Mouse (Mus musculus): Measurements from ENCODE around the gene Cntnap5a. TPM values are rescaled to one million over a fixed set of nuclear protein-coding genes. Genes with fewer than 3 reads are reported as not detected.

Gene Cntnap5a
- total RNA-seq, 2 experiments from 2014 or later, result 11.8 to 13.9 TPM

DNA sequence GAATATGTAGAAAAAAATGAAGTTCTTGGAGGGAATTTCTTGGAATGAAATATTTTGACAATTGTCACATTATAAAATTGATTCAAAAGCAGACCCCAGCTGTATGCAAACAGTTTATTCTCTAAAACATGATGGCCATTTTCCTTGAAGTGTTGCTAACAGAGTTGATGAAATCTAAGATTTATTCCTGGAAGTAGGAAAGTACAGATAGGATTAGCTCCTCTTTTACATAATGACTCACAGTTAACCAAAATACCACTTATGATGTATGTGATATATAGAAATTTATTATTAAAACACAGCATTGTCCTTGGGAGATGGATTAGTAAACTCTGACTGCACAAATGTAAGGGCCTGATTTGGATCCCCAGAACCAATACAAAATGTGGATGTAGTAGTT, 669.1 kb downstream of the Cntnap5a start:
- no peak for DNase-seq (ENCODE audit: low spot score in 2 of 2)

DNA sequence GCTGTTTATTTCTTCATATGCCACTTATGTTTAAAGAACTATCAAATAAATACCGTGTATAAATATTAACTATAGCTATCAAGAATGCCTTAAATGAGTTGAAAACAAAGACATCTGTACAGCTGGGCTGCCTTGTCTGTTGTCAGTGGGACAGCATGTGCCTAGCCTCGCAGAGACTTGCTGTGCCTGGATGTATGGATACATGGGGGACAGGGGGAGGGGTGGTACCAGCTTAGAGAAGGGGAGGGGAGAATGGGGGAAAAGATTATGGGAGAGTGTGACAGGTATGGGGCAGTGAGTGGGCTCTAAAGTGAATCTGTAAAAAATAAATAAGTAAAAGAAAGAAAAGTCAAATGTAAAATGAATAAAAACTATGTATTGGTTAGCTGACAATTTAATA, 681.0 kb downstream of the Cntnap5a start:
- DNase-seq (ENCODE audit: low spot score in 2 of 2), result no peak

DNA sequence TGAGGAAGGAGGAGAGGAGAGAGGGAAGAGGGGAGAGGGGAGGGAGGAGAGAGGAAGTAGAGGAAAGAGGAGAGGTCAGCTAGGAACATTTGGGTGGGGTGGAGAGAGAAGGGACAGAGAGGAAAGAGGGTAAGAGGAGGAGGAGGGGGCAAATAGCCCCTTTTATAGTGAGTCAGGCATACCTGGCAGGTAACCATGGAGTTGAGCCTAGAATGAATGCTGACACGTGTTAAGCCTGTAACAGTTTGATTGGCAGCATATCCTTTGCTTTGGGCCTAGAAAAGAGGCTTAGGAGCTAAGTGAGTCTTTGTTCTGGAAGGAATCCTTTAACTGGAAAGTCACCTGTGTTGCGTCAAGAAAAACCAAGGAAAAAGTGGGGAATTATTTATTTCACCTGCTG, 681.6 kb downstream of the Cntnap5a start:
- no peak for DNase-seq (ENCODE audit: low spot score in 2 of 2)

DNA sequence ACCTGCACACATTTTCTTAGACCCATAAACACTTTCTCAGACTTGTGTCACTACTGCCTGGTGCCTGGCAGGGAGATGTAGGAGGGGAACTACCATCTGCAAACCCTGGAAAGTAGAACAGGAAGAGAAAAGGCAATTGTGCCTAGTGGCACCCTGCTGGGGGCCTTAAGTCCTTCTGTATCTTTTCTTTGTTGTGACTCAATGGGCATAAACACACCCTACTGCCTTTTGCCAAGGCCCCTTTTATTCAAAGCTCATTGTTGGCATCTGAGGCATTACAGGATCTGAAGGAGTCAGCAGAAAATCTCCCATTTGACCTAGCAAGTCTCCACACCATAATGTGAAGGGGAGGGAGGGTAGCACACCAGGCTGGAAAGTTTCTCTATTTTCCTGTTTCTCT, 682.2 kb downstream of the Cntnap5a start:
- DNase-seq (ENCODE audit: low spot score in 2 of 2), result no peak

GRCm38 (mm10) chr1:116367572-116367971, 683.0 kb downstream of the Cntnap5a start:
- DNase-seq (ENCODE audit: low spot score in 2 of 2), result no peak

DNA sequence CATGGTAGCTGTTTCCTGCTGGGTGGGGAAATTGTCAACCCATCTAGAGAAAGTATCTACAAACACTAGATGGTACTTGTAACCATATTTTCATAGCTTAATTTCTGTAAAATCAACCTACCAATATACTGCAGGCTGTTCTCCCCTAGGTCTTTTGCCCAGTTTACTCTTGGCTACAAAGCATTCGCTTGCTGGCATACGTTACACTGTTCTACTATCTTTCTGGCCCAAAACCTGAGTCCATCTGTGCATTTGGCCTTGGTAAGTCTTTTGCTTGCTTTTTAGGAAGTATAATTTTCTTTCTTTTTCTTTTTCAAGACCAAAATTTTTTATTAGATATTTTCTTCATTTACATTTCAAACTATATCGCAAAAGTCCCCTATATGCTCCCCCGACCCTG, 686.3 kb downstream of the Cntnap5a start:
- DNase-seq (ENCODE audit: low spot score in 2 of 2), result peak in 1 of 2 experiments; percentile 55

- DNase-seq (ENCODE audit: low spot score in 2 of 2), result no peak
Observed at GRCm38 (mm10) chr1:116373551-116373950, 689.0 kb downstream of the Cntnap5a start.

DNA sequence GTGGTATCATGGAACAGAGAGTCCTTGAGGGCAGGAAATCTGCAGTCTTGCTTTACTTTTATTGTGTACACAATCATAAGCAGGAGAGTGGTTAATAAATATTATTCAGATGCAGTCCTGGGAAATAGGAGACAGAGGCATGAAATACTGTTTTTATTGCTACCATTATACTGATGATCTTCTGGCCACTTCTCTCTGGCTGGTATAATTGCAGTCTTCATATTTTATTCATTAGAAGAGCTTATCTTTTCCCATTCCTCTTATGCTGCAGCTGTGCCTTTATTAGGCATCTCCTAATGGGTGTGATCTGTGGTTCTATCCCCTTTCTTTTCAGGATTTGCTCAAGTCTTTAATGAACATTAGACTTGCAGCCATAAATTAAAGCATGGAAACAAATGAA, 707.8 kb downstream of the Cntnap5a start:
- DNase-seq (ENCODE audit: low spot score in 2 of 2), result no peak

GRCm38 (mm10) chr1:116401996-116402656, 717.6 kb downstream of the Cntnap5a start:
- no peak for DNase-seq (ENCODE audit: low spot score in 2 of 2)

- no peak for DNase-seq (ENCODE audit: low spot score in 2 of 2)
Observed at GRCm38 (mm10) chr1:116409836-116410235, 725.3 kb downstream of the Cntnap5a start.

DNA sequence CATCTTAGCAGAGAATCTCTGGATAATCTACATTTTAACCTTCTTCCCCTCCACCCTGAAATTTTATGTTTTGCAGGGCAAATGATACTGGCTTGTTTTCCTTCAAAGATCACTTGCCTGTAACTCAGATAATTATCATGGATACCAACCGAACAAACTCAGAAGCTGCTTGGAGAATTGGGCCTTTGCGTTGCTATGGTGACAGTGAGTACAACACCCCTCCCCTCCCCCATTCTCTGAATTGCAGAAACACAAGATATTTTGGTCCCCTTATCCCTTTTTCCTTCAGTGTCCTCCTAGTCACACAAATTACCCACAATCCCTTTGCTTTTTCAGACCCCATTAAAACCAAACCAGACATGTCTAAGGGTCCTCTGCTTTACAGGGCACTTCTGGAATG, 743.8 kb downstream of the Cntnap5a start:
- peak in 1 of 2 experiments; percentile 11 for DNase-seq (ENCODE audit: low spot score in 2 of 2)

GRCm38 (mm10) chr1:116455115-116455717, 770.7 kb downstream of the Cntnap5a start:
- DNase-seq (ENCODE audit: low spot score in 2 of 2), result no peak

DNA sequence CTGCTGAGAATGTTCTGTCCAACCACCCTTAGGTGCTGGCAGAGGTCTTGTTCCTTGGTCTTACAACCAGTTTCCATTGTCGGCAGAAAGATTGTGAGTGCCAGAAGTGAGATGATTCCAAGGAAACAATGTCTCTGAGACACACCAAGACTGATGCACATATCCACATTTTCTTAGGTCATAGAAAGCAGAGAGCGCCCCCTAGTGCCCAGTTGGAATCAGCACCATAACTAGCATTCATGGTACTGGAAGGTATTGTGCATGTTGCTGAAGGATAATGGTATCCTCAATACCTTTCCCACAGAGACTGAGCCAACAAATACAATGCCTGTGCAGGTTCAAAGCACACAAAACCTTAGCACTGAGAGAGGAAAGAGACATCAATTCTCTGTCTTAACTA, 793.1 kb downstream of the Cntnap5a start:
- peak in 1 of 2 experiments; percentile 38 for DNase-seq (ENCODE audit: low spot score in 2 of 2)

GRCm38 (mm10) chr1:116488780-116489569, 804.4 kb downstream of the Cntnap5a start:
- peak in 1 of 2 experiments; percentile 8 for DNase-seq (ENCODE audit: low spot score in 2 of 2)

- DNase-seq (ENCODE audit: low spot score in 2 of 2), result no peak
Observed at GRCm38 (mm10) chr1:116577969-116578666, 893.6 kb downstream of the Cntnap5a start.

- no peak for DNase-seq (ENCODE audit: low spot score in 2 of 2)
Observed at GRCm38 (mm10) chr1:116616272-116616671, 931.7 kb downstream of the Cntnap5a start.

Small RNAs within 50 kb of the gene (microRNA-seq; reads per million reads assigned to microRNA genes)
- gene Gm23393, result 0 reads per million in 2 experiments
